Mouse (Mus musculus): ENCODE measurements around the gene Espn.

The Espn gene

GRCm38 (mm10) chr4:152070494-152071396 is 81.4 kb downstream of the Espn start:
- no peak for DNase-seq (ENCODE audit: low spot score in 2 of 2)

Data from frontal cortex, postnatal 10 days (tissue).